Mouse (Mus musculus): Measurements from ENCODE around the gene Ccser2. TPM values are rescaled to one million over a fixed set of nuclear protein-coding genes. Genes with fewer than 3 reads are reported as not detected.
A peak's percentile ranks its signal among the peaks of the same experiment; 100 is the strongest.

Ccser2 gene
- total and polyA plus RNA-seq, 3 experiments, result 63.1 to 122 (median 106) TPM

DNA sequence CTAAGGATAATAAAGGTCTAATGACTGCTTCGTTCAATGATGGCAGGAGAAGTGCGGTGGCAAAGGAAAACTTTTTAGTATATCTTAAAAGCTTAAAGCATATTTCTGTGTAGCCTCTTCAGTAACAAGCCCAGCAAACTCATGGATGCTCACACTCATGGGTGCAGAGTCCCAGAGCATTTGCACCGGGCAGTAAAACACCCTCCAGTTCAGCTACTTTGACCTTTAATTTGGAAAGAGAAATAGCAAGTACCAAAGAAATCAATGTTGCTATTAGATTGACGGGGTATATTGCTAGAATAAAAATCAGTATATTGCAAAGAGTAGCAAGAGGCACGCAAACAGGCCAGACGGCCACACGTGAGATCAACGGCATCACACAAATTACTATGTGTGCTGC, 48.7 kb downstream of the Ccser2 start:
- Histone ChIP-seq H3K79me2 (replicated peaks; ENCODE audit: control insufficient read depth, insufficient read depth, low read length) (peaks cover 6% of the 10 kb centered on the region), H3K27me3 (ENCODE audit: control insufficient read depth, insufficient read depth, low read length) (no peaks in the 10 kb centered on the region), H3K27ac (peak overlapping the region; percentile 96), H3K4me3 (no peak overlapping the region), H3K9ac (ENCODE audit: low read depth, low read length) (no peak overlapping the region), H3K4me1 (ENCODE audit: control insufficient read depth, insufficient read depth, low read length) (peaks cover 14% of the 10 kb centered on the region), H3K36me3 (ENCODE audit: control insufficient read depth, insufficient read depth, low read length) (peaks cover 33% of the 10 kb centered on the region)
- intact Hi-C loops (cut with DNase I), result loop anchor here (5.0 to 10.0 kb wide), 2 partner anchors 47 to 215 kb away; partner anchors contain the start of genes Ccser2 and Ghitm
- TF ChIP-seq CTCF (IDR thresholded peaks at IDR 0.05), result no peak
- TF ChIP-seq EP300 (IDR thresholded peaks at IDR 0.05; ENCODE audit: insufficient read depth, low read depth, low read length), result no peak
- TF ChIP-seq POLR2A (IDR thresholded peaks at IDR 0.05; ENCODE audit: insufficient read depth, low read depth, low read length), result no peak
- DNase-seq, result no peak
- 91% methylated on average over 8 of the region's 8 CpGs for WGBS

DNA sequence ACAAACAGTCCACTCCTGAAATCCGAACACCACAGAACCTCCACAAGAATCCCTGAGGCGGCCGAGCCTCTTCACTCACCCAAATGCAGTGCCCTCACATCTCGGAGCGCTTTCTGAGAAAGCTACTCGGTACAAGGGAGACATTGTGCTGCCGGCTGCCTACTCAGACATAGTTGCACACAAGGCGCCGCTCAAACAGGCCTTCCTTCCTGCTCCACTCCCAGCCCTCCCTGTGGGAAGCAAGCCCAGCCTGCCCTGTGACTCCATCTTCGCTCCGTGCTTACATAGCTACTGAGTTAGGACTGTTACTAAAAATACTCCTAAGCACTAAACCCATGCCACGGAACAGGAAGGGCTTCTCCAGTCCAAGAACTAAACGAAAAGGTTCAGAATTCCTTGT, 49.4 kb downstream of the Ccser2 start:
- Histone ChIP-seq H3K9ac (ENCODE audit: low read depth, low read length) (peak overlapping the region; percentile 100), H3K36me3 (ENCODE audit: control insufficient read depth, insufficient read depth, low read length) (peaks cover 39% of the 10 kb centered on the region), H3K4me3 (peak overlapping the region; percentile 72), H3K79me2 (replicated peaks; ENCODE audit: control insufficient read depth, insufficient read depth, low read length) (peaks cover 6% of the 10 kb centered on the region), H3K4me1 (ENCODE audit: control insufficient read depth, insufficient read depth, low read length) (peaks cover 14% of the 10 kb centered on the region), H3K27me3 (ENCODE audit: control insufficient read depth, insufficient read depth, low read length) (no peaks in the 10 kb centered on the region), H3K27ac (peak overlapping the region; percentile 96)
- DNase-seq, result peak; percentile 87 to 91
- TF ChIP-seq CTCF (IDR thresholded peaks at IDR 0.05) (no peak), POLR2A (IDR thresholded peaks at IDR 0.05; ENCODE audit: insufficient read depth, low read depth, low read length) (peak; percentile 96), EP300 (IDR thresholded peaks at IDR 0.05; ENCODE audit: insufficient read depth, low read depth, low read length) (peak; percentile 91)
- WGBS, result 2% methylated on average over 13 of the region's 13 CpGs
- intact Hi-C loops (cut with DNase I), result loop anchor here (5.0 kb wide), 1 partner anchor 48 kb away; the partner anchor contains the start of gene Ccser2

DNA sequence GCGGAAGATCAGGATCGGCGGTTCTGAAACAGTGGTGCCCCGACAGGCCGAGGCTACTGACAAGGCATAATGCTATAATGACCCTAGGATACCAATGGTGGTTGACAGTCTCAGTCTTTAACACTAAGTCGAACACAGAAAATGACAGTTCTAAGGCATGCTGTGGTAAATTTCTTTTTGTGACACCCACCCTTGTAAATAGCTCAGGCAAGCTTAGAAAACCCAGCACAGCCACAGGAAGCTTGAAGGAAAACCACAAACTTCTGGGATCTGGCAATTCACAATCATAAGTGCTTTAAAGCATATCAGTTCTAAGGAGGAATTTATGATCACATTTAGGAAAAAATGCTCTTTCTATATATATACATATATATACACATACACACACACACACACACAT, 53.4 kb downstream of the Ccser2 start:
- H3K4me1 ChIP-seq (ENCODE audit: control insufficient read depth, insufficient read depth, low read length), result peaks cover 21% of the 10 kb centered on the region
- peaks cover 61% of the 10 kb centered on the region for H3K36me3 ChIP-seq (ENCODE audit: control insufficient read depth, insufficient read depth, low read length)
- intact Hi-C loops (cut with DNase I), result loop anchor here (5.0 kb wide), 1 partner anchor 52 kb away; the partner anchor contains the start of gene Ccser2
- no peak overlapping the region for H3K9ac ChIP-seq (ENCODE audit: low read depth, low read length)
- no peaks in the 10 kb centered on the region for H3K27me3 ChIP-seq (ENCODE audit: control insufficient read depth, insufficient read depth, low read length)
- WGBS, result 97% methylated on average over 6 of the region's 6 CpGs
- peaks cover 10% of the 10 kb centered on the region for H3K79me2 ChIP-seq (replicated peaks; ENCODE audit: control insufficient read depth, insufficient read depth, low read length)
- no peak for DNase-seq
- H3K27ac ChIP-seq, result no peak overlapping the region
- TF ChIP-seq POLR2A (IDR thresholded peaks at IDR 0.05; ENCODE audit: insufficient read depth, low read depth, low read length) (no peak), EP300 (IDR thresholded peaks at IDR 0.05; ENCODE audit: insufficient read depth, low read depth, low read length) (no peak), CTCF (IDR thresholded peaks at IDR 0.05) (no peak)
- no peak overlapping the region for H3K4me3 ChIP-seq

DNA sequence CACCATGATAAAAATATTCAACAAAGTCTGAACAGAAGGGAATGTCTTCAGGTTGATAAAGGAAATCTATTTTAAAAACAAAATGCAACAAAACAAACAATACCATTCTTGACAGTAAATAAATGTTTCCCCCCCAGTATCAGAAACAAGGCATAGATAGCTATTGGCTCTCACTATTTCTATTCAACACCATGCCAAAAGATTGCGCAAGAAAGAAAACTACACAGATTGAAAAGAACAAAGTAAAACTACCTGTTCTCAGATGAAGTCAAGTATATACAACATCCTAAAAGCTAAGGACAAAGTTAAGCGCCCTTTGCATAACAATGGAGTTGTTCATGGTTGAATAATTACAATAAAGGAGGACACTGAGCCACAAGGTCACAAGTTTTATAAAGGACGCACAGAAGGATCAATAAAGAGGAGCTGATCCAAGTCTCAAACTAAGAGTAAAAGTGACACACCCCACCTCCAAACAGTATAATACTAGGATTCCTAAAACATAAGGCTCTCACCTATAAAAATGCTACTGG, 54.0 kb downstream of the Ccser2 start:
- Histone ChIP-seq H3K9ac (ENCODE audit: low read depth, low read length) (no peak overlapping the region), H3K27me3 (ENCODE audit: control insufficient read depth, insufficient read depth, low read length) (no peaks in the 10 kb centered on the region), H3K4me3 (no peak overlapping the region), H3K36me3 (ENCODE audit: control insufficient read depth, insufficient read depth, low read length) (peaks cover 54% of the 10 kb centered on the region), H3K27ac (no peak overlapping the region), H3K79me2 (replicated peaks; ENCODE audit: control insufficient read depth, insufficient read depth, low read length) (peaks cover 11% of the 10 kb centered on the region), H3K4me1 (ENCODE audit: control insufficient read depth, insufficient read depth, low read length) (peaks cover 17% of the 10 kb centered on the region)
- DNase-seq, result no peak
- 87% methylated on average over 3 of the region's 3 CpGs for WGBS
- intact Hi-C loops (cut with DNase I), result loop anchor here (5.0 kb wide), 1 partner anchor 53 kb away; the partner anchor contains the start of gene Ccser2
- TF ChIP-seq EP300 (IDR thresholded peaks at IDR 0.05; ENCODE audit: insufficient read depth, low read depth, low read length) (no peak), POLR2A (IDR thresholded peaks at IDR 0.05; ENCODE audit: insufficient read depth, low read depth, low read length) (no peak), CTCF (IDR thresholded peaks at IDR 0.05) (no peak)

DNA sequence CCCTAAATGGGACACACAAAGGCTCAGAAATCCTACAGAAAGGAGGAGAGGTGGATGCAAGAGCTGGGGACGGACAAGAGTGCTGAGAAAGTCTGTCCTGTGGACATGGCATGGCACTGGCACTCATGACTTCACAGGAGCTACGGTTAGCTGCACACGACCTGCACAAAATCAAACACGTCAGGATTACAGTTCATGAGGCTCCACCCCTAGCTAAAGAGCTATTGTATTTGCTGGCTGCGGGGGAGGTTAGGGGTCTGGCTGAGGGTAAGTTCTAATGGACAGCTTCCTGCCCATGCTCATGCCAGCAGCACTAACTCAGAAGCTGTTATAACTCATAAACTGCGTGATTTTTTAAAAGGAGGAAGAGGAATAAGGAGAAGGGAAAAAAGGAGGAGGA, 56.8 kb downstream of the Ccser2 start:
- H3K27ac ChIP-seq, result 0 out of 2 replicates have a peak overlapping the region, but pooled peaks have one; percentile 7
- DNase-seq, result no peak
- intact Hi-C loops (cut with DNase I), result no loop called here
- peaks cover 46% of the 10 kb centered on the region for H3K36me3 ChIP-seq (ENCODE audit: control insufficient read depth, insufficient read depth, low read length)
- no peaks in the 10 kb centered on the region for H3K27me3 ChIP-seq (ENCODE audit: control insufficient read depth, insufficient read depth, low read length)
- no peak for TF ChIP-seq POLR2A (IDR thresholded peaks at IDR 0.05; ENCODE audit: insufficient read depth, low read depth, low read length)
- no peak for TF ChIP-seq CTCF (IDR thresholded peaks at IDR 0.05)
- TF ChIP-seq EP300 (IDR thresholded peaks at IDR 0.05; ENCODE audit: insufficient read depth, low read depth, low read length), result no peak
- WGBS, result 32% methylated on average over 6 of the region's 6 CpGs
- peaks cover 10% of the 10 kb centered on the region for H3K4me1 ChIP-seq (ENCODE audit: control insufficient read depth, insufficient read depth, low read length)
- H3K9ac ChIP-seq (ENCODE audit: low read depth, low read length), result no peak overlapping the region
- H3K4me3 ChIP-seq, result no peak overlapping the region
- H3K79me2 ChIP-seq (replicated peaks; ENCODE audit: control insufficient read depth, insufficient read depth, low read length), result peaks cover 11% of the 10 kb centered on the region

DNA sequence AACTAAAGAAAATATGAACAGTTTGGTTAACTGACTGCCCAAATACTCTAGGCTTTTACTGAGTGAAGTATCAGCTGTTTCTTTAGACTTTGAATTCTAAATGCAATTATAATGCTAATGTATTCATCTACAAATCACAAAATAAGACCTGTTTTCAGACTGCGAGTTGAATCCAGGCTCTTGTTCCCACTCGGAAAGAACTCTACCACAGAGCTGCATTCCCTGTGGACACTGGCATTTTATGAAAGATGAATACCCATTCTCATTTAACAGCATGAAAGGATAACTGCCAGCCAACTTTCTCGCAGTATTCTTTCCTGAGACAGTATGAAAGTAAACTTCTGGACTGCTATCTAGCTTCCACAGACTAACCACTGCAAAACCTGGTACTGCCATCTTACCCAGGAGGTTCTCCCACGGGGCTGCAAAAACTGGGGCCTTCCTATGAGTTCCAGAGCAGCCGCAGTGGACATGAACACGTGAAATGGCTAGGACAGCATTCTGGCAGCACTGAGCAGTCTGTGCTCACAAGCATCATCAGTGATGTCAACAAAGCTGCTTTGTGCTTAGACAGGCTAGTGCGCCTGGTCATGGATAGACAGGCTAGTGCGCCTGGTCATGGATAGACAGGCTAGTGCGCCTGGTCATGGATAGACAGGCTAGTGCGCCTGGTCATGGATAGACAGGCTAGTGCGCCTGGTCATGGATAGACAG, 62.6 kb downstream of the Ccser2 start:
- TF ChIP-seq CTCF (IDR thresholded peaks at IDR 0.05), result no peak
- no peak for TF ChIP-seq EP300 (IDR thresholded peaks at IDR 0.05; ENCODE audit: insufficient read depth, low read depth, low read length)
- no peak for TF ChIP-seq POLR2A (IDR thresholded peaks at IDR 0.05; ENCODE audit: insufficient read depth, low read depth, low read length)
- peaks cover 11% of the 10 kb centered on the region; the same call in 1 of the 2 replicates for H3K79me2 ChIP-seq (replicated peaks; ENCODE audit: control insufficient read depth, insufficient read depth, low read length)
- H3K9ac ChIP-seq (ENCODE audit: low read depth, low read length), result no peak overlapping the region
- 88% methylated on average over 11 of the region's 11 CpGs for WGBS
- H3K4me1 ChIP-seq (ENCODE audit: control insufficient read depth, insufficient read depth, low read length), result peaks cover 6% of the 10 kb centered on the region
- intact Hi-C loops (cut with DNase I), result no loop called here
- no peak for DNase-seq
- H3K36me3 ChIP-seq (ENCODE audit: control insufficient read depth, insufficient read depth, low read length), result peaks cover 13% of the 10 kb centered on the region
- H3K27me3 ChIP-seq (ENCODE audit: control insufficient read depth, insufficient read depth, low read length), result no peaks in the 10 kb centered on the region
- no peak overlapping the region for H3K27ac ChIP-seq
- no peak overlapping the region for H3K4me3 ChIP-seq
